Mouse (Mus musculus): Measurements from ENCODE around the gene Ranbp17. TPM values are rescaled to one million over a fixed set of nuclear protein-coding genes. Genes with fewer than 3 reads are reported as not detected.

The Ranbp17 gene
- polyA plus RNA-seq, 1 experiment, result 0.14 TPM

DNA sequence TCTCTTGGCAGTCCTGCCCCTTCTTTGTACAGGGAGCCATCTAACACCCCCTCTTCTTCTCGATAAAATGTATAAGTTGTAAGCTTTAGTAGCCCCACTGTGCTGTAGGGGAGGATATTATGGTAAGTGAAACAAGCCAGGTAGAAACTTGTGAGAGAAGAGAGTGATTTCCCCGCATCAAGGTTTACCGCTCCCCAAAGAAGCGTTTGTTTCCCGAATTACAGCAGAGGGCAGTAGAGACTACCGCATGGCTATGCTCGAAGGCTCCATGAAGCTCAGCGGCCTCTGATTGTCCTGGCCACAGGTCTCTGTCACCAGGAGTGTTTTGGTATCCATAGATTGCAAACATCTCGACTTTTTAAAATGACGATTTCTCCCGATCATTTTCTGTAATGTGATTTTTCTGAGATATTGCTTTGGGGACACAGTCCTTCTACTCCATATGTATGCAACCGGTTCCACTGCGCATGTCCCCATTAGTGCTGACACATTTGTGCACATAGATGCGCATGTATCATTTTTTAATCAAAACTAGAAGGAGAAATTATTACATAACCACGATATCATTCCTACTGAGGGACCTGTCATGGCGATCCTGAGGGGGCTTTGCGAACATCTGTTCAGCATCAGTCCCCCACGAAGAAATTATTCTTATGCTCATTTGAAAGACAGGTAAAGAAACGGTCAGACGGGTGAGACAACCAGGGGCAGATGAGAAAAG, 336.9 kb downstream of the Ranbp17 start:
- no peaks in the 10 kb centered on the region for H3K4me1 ChIP-seq (ENCODE audit: control insufficient read depth, insufficient read depth, insufficient read length)
- no peak overlapping the region for H3K27ac ChIP-seq (ENCODE audit: insufficient read depth, low read length)
- H3K27me3 ChIP-seq (ENCODE audit: control insufficient read depth, insufficient read depth, low read length), result no peaks in the 10 kb centered on the region; the same call in 1 of the 2 replicates
- no peak for DNase-seq (ENCODE audit: low read depth in 1 of 2, low spot score in 2 of 2)
- H3K4me3 ChIP-seq (ENCODE audit: extremely low read depth, insufficient read depth, insufficient read length), result no peak overlapping the region
- TF ChIP-seq POLR2A (IDR thresholded peaks at IDR 0.05; ENCODE audit: low read depth, low read length), result no peak
- TF ChIP-seq CTCF (IDR thresholded peaks at IDR 0.05; ENCODE audit: extremely low read depth, insufficient read depth, insufficient read length, insufficient replicate concordance), result peak; percentile 46; the same call in 1 of the 2 replicates
- H3K36me3 ChIP-seq (ENCODE audit: control insufficient read depth, insufficient read depth, low read length), result no peaks in the 10 kb centered on the region
- 36% methylated on average over 20 of the region's 20 CpGs for WGBS

DNA sequence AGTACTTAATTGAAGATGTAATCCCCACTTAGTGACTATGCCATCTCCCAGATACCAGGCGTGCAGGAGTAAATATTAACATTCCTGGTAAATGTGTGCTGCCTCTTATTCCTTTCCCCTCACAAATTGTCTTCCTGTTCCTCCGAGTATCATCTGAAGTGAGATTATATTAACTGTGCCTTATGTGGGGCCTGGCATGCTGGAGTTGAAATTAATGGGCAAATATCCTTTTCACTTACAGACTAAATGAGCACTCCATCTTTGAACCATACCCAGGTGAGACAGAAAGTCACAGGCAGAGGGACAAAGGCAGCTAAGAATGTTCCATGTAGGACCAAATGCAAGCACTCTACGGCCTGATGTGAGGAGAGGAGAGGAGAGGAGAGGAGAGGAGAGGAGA, 337.8 kb downstream of the Ranbp17 start:
- no peaks in the 10 kb centered on the region for H3K4me1 ChIP-seq (ENCODE audit: control insufficient read depth, insufficient read depth, insufficient read length)
- no peaks in the 10 kb centered on the region for H3K36me3 ChIP-seq (ENCODE audit: control insufficient read depth, insufficient read depth, low read length)
- TF ChIP-seq CTCF (IDR thresholded peaks at IDR 0.05; ENCODE audit: extremely low read depth, insufficient read depth, insufficient read length, insufficient replicate concordance) (no peak), POLR2A (IDR thresholded peaks at IDR 0.05; ENCODE audit: low read depth, low read length) (no peak)
- no peak for DNase-seq (ENCODE audit: low read depth in 1 of 2, low spot score in 2 of 2)
- no peak overlapping the region for H3K27ac ChIP-seq (ENCODE audit: insufficient read depth, low read length)
- no peak overlapping the region for H3K4me3 ChIP-seq (ENCODE audit: extremely low read depth, insufficient read depth, insufficient read length)
- no peaks in the 10 kb centered on the region; the same call in 1 of the 2 replicates for H3K27me3 ChIP-seq (ENCODE audit: control insufficient read depth, insufficient read depth, low read length)
- WGBS, result 81% methylated on average over 3 of the region's 3 CpGs

DNA sequence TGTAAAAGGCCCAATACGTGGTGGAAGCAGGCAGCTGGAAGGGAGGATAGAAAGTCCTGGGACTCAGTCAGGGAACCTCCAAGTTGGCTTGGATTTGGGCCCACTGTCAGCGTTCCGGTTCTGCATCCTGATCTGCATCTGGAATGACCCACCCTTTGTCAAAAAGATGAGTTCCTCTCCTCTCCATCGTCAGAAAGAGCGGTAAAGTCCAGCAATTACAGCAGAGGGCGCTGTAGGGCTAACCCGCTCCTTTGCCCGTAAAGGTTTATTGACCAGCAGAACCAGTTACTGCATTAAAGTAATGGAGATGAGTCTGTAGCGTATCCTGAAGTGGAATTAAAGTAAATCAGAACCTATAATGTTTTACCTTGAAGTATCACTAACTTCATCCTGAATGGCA, 343.1 kb downstream of the Ranbp17 start:
- Histone ChIP-seq H3K27me3 (ENCODE audit: control insufficient read depth, insufficient read depth, low read length) (no peaks in the 10 kb centered on the region; the same call in 1 of the 2 replicates), H3K4me1 (ENCODE audit: control insufficient read depth, insufficient read depth, insufficient read length) (no peaks in the 10 kb centered on the region), H3K4me3 (ENCODE audit: extremely low read depth, insufficient read depth, insufficient read length) (no peak overlapping the region), H3K27ac (ENCODE audit: insufficient read depth, low read length) (no peak overlapping the region), H3K36me3 (ENCODE audit: control insufficient read depth, insufficient read depth, low read length) (no peaks in the 10 kb centered on the region)
- TF ChIP-seq CTCF (IDR thresholded peaks at IDR 0.05; ENCODE audit: extremely low read depth, insufficient read depth, insufficient read length, insufficient replicate concordance) (peak; percentile 47; the same call in 1 of the 2 replicates), POLR2A (IDR thresholded peaks at IDR 0.05; ENCODE audit: low read depth, low read length) (no peak)
- peak in 1 of 2 experiments; percentile 42 for DNase-seq (ENCODE audit: low read depth in 1 of 2, low spot score in 2 of 2)
- 14% methylated on average over 9 of the region's 9 CpGs for WGBS

DNA sequence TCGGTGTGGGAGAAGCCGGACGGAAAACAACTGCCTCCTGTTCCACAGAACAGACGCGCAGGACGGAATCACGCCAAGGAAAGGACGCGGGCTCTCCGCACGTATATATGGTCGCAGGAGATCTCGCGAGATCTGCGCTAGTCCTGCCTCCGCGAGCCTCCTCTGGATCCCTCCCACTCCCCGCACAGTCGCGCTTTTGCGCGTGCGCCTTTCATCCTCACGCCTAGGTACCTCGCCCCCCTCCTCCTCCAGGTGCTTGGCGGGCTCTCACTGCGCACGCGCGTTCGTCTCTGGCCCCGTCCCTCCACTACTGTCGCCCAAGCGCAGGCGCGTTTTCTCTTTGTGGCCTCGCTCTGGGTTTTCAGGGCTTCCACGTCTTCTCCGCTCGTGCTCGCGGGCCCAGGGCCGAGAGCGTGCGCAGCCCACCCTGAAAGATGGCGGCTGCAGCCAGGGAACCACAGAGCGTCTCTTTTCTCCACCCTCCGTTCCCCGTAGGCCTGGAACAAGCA, 350.5 kb downstream of the Ranbp17 start, which contains the start of gene Npm1:
Gene Npm1 (minus strand): TSS at position 209 of the 509 bp plus-strand sequence.
- WGBS, result 3% methylated on average over 48 of the region's 49 CpGs
- peak; percentile 95 for TF ChIP-seq POLR2A (IDR thresholded peaks at IDR 0.05; ENCODE audit: low read depth, low read length)
- no peak for TF ChIP-seq CTCF (IDR thresholded peaks at IDR 0.05; ENCODE audit: extremely low read depth, insufficient read depth, insufficient read length, insufficient replicate concordance)

DNA sequence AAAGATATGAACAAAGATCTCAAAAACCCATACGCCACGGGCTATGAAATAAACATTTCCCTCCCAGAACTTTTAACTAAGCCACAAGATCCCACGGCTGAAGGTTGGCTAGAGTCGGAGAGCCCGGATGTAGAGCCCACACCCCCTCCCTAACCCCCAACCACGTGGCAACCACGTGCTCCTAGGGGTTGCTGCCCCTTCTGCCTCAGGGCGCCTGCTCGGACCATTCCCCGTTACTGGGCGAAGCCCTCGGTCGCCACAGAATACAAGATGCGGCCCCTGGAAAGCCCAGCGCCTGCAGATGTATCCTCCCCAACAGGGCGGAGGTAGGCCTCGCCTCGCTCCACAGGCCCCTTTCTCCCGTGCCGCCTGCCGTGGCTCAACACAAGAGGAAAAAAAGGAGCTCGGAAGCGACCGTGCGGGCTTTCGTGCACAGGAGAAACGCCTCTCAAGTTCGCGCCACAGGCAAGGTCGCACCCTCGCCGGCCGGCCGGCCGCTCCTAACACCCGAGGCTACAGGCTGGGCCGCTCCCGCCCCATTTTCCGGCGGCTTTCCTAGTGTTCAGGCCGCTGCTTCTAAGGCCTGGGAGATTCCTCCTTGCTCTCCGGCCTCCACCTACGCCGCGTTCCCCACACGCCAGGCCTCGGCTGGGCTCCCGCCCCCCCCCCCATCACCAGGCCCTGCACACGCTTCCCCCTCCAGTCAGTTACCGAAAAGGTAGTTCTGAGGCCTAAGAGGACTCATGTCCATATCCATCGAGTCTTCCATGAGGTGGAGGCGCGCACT, 351.1 kb downstream of the Ranbp17 start:
- Histone ChIP-seq H3K27ac (ENCODE audit: insufficient read depth, low read length) (peak overlapping the region; percentile 69), H3K36me3 (ENCODE audit: control insufficient read depth, insufficient read depth, low read length) (peaks cover 11% of the 10 kb centered on the region), H3K4me3 (ENCODE audit: extremely low read depth, insufficient read depth, insufficient read length) (peak overlapping the region; percentile 79), H3K27me3 (ENCODE audit: control insufficient read depth, insufficient read depth, low read length) (no peaks in the 10 kb centered on the region), H3K4me1 (ENCODE audit: control insufficient read depth, insufficient read depth, insufficient read length) (no peaks in the 10 kb centered on the region; the same call in 1 of the 2 replicates)
- TF ChIP-seq POLR2A (IDR thresholded peaks at IDR 0.05; ENCODE audit: low read depth, low read length) (no peak), CTCF (IDR thresholded peaks at IDR 0.05; ENCODE audit: extremely low read depth, insufficient read depth, insufficient read length, insufficient replicate concordance) (no peak)
- DNase-seq (ENCODE audit: low read depth in 1 of 2, low spot score in 2 of 2), result peak; percentile 47 to 68
- WGBS, result 3% methylated on average over 53 of the region's 53 CpGs

More for the DNA sequence above, 350.5 kb downstream of the Ranbp17 start, which contains the start of gene Npm1:
- H3K4me3 ChIP-seq (ENCODE audit: extremely low read depth, insufficient read depth, insufficient read length), result peak within 1 kb of the TSS; percentile 79
- DNase-seq (ENCODE audit: low read depth in 1 of 2, low spot score in 2 of 2), result peak; percentile 98 to 99
- H3K36me3 ChIP-seq (ENCODE audit: control insufficient read depth, insufficient read depth, low read length), result peaks cover 8% of the 10 kb centered on the region
- H3K27me3 ChIP-seq (ENCODE audit: control insufficient read depth, insufficient read depth, low read length), result no peaks in the 10 kb centered on the region
- peak within 1 kb of the TSS; percentile 82 for H3K27ac ChIP-seq (ENCODE audit: insufficient read depth, low read length)
- no peaks in the 10 kb centered on the region; the same call in 1 of the 2 replicates for H3K4me1 ChIP-seq (ENCODE audit: control insufficient read depth, insufficient read depth, insufficient read length)

Other genes starting within 250 kb of the Ranbp17 start
- gene Gm12117, start 237.0 kb downstream of the Ranbp17 start, polyA plus RNA-seq (2012; rRNA removed), result not detected in 2 replicates
- not detected in 2 replicates for gene Gabrp, start 65.2 kb upstream of the Ranbp17 start, polyA plus RNA-seq (2012; rRNA removed)
- not detected in 2 replicates for gene D130052B06Rik, start 85.6 kb upstream of the Ranbp17 start, polyA plus RNA-seq (2012; rRNA removed)

All from spleen, adult 2 months (tissue).